Mouse (Mus musculus) brain, embryonic 18.5 days (tissue): Measurements from ENCODE around the gene Ech1.

Source experiments
- DNase-seq: peaks from one replicate; pipeline ENCODE4 v3.0.0-alpha.2; 2012; ENCODE audit warnings: low read depth, low spot score

The Ech1 gene

GRCm38 (mm10) chr7:28824941-28825685, at the start of gene Ech1:
TSS of gene Ech1 (plus strand) at chr7:28825217.
- peak; percentile 83 for DNase-seq

- DNase-seq = no peak
Observed at GRCm38 (mm10) chr7:28778825-28779224, 46.2 kb upstream of the Ech1 start.

GRCm38 (mm10) chr7:28780067-28780658, 44.9 kb upstream of the Ech1 start:
- DNase-seq = peak; percentile 37

- no peak for DNase-seq
Observed at GRCm38 (mm10) chr7:28780857-28781256, 44.2 kb upstream of the Ech1 start.

- DNase-seq = no peak
Observed at GRCm38 (mm10) chr7:28781261-28781663, 43.8 kb upstream of the Ech1 start.

- no peak for DNase-seq
Observed at GRCm38 (mm10) chr7:28785161-28785560, 39.9 kb upstream of the Ech1 start.

GRCm38 (mm10) chr7:28787884-28788283, 37.1 kb upstream of the Ech1 start:
- DNase-seq = no peak

GRCm38 (mm10) chr7:28788307-28789195, 36.5 kb upstream of the Ech1 start, which contains the start of gene Rinl:
TSS of gene Rinl (plus strand) at chr7:28788969.
- DNase-seq = no peak

GRCm38 (mm10) chr7:28789235-28789634, 35.8 kb upstream of the Ech1 start:
- no peak for DNase-seq

- DNase-seq = no peak
Observed at GRCm38 (mm10) chr7:28790066-28790806, 34.8 kb upstream of the Ech1 start.

- DNase-seq = no peak
Observed at GRCm38 (mm10) chr7:28791706-28792105, 33.3 kb upstream of the Ech1 start.

GRCm38 (mm10) chr7:28792391-28793185, 32.4 kb upstream of the Ech1 start:
- no peak for DNase-seq

GRCm38 (mm10) chr7:28793834-28794233, 31.2 kb upstream of the Ech1 start:
- no peak for DNase-seq

GRCm38 (mm10) chr7:28794496-28794895, 30.5 kb upstream of the Ech1 start:
- no peak for DNase-seq

- DNase-seq = no peak
Observed at GRCm38 (mm10) chr7:28795832-28796231, 29.2 kb upstream of the Ech1 start.

GRCm38 (mm10) chr7:28796562-28796975, 28.4 kb upstream of the Ech1 start:
- no peak for DNase-seq

GRCm38 (mm10) chr7:28799994-28800393, 25.0 kb upstream of the Ech1 start:
- no peak for DNase-seq

- no peak for DNase-seq
Observed at GRCm38 (mm10) chr7:28801451-28801850, 23.6 kb upstream of the Ech1 start.

- no peak for DNase-seq
Observed at GRCm38 (mm10) chr7:28801901-28802670, 22.9 kb upstream of the Ech1 start.
